Mouse (Mus musculus) lung, postnatal 4 days (tissue): ENCODE results near the gene Gm14632.
"Not testable (repeated sequence)": the region's sequence is repeated elsewhere in the genome, so short reads cannot be mapped to it uniquely, and the experiment has no call there.

Experiments
- DNase-seq, 2 experiments: peaks; one replicate each; pipeline ENCODE4 v3.0.0; 2021

The Gm14632 gene

DNA sequence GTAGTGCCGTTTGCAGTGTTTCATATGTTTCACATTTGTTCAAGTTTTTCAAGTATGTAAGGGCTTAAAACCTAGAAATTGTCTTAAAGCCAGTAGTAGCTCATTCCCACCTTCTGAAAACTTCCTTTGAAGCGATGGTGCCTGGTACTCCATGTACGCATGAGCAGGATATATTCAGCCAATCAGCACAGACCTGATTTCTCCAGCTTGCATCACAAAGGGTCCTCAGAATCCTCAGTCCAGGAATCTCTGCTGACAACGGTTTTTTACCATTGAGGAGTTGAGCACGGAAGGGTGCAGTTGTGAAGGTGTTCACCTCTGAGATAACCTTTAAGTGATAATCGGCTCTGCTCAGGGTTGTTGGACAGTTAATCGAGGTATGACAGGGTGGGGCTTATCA lies at the start of gene Gm14632:
Gene Gm14632, plus strand, starts transcription at position 301 of the 400 bp plus-strand sequence.
- DNase-seq: not testable (repeated sequence)
